Mouse (Mus musculus) liver, embryonic 14.5 days (tissue): ENCODE results near the gene Dlg2. TPM values are rescaled to one million over a fixed set of nuclear protein-coding genes. Genes with fewer than 3 reads are reported as not detected.

Experiments
- ATAC-seq: fragments of 200-750 bp; cut with Nextera tagmentation; 2 replicates; pipeline ENCODE4 v1.8.0; 2017; ENCODE audit warnings: moderate number of reproducible peaks, mild to moderate bottlenecking, moderate library complexity; ENCODE audit not compliant: insufficient read depth
- DNase-seq, 3 experiments: peaks; one replicate each; pipeline ENCODE4 v3.0.0-alpha.2; 2012 to 2013; ENCODE audit warnings: low read depth in 3 of 3, low spot score in 3 of 3
- H3K27ac ChIP-seq: fragments of 300-500 bp; sonication (generic); 2 replicates; pipeline ENCODE4 v1.5.1; 2014; ENCODE audit warnings: moderate library complexity, mild to moderate bottlenecking, control low read depth, inconsistent platforms
- H3K27me3 ChIP-seq: fragments of 300-500 bp; sonication (generic); 2 replicates; pipeline ENCODE4 v1.6.1; 2014; ENCODE audit warnings: mild to moderate bottlenecking, low read length, moderate library complexity; ENCODE audit not compliant: control insufficient read depth, insufficient read depth
- H3K36me3 ChIP-seq: fragments of 300-500 bp; sonication (generic); replicated peaks from 2 replicates; pipeline ENCODE4 v1.6.1; 2014; ENCODE audit warnings: low read depth; ENCODE audit not compliant: control insufficient read depth, insufficient read depth
- H3K4me1 ChIP-seq, 2 experiments: fragments of 200-500 bp in 1 of 2; fragments of 300-500 bp in 1 of 2; sonication (generic) in 1 of 2; replicated peaks; 2 replicates each; pipeline ENCODE4 v1.6.1; 2012 to 2014; ENCODE audit warnings: antibody characterized with exemption in 1 of 2, inconsistent platforms in 1 of 2, low read length in 1 of 2; ENCODE audit not compliant: control insufficient read depth in 2 of 2, insufficient read depth in 2 of 2
- H3K4me2 ChIP-seq: fragments of 300-500 bp; sonication (generic); 2 replicates; pipeline ENCODE4 v1.6.1; 2014; ENCODE audit warnings: low read depth, mild to moderate bottlenecking, control low read depth, moderate library complexity
- H3K4me3 ChIP-seq, 2 experiments: fragments of 200-500 bp in 1 of 2; fragments of 300-500 bp in 1 of 2; sonication (generic) in 1 of 2; 2 replicates each; pipeline ENCODE4 v1.5.1; 2012 to 2014; ENCODE audit warnings: low read depth in 2 of 2, low read length in 2 of 2, mild to moderate bottlenecking in 2 of 2, control low read depth in 1 of 2, inconsistent platforms in 1 of 2, moderate library complexity in 1 of 2; ENCODE audit not compliant: insufficient read depth in 1 of 2
- H3K9ac ChIP-seq: fragments of 300-500 bp; sonication (generic); replicated peaks from 2 replicates; pipeline ENCODE4 v1.6.1; 2014; ENCODE audit warnings: mild to moderate bottlenecking, control low read depth, moderate library complexity
- H3K9me3 ChIP-seq: fragments of 300-500 bp; sonication (generic); 2 replicates; pipeline ENCODE4 v1.6.1; 2016; ENCODE audit warnings: low read length, mixed read lengths; ENCODE audit not compliant: control insufficient read depth
- CTCF ChIP-seq: IDR thresholded peaks from 2 replicates; pipeline ENCODE4 v1.5.1; 2016; ENCODE audit warnings: antibody characterized with exemption, low read depth, control low read depth
- EP300 ChIP-seq: IDR thresholded peaks from 2 replicates; pipeline ENCODE4 v1.6.1; 2016; ENCODE audit warnings: antibody characterized with exemption, low read depth
- WGBS: fragments of 180-500 bp; shearing (Covaris S2); extraction: QIAGEN DNeasy Blood & Tissue Kit; methylation state at CpG from one replicate; pipeline ENCODE4 v1.1.7; 2014; ENCODE audit not compliant: insufficient replicate concordance; 5-methylcytosine and 5-hydroxymethylcytosine counted together
- polyA plus RNA-seq, 2 experiments: library from polyadenylated mRNA; depleted of rRNA in 1 of 2; stranded (reverse) in 1 of 2; unstranded in 1 of 2; fragments of >200 nt; fragmentation: Nextera tagmentation in 1 of 2; extraction: Ambion mirVana in 1 of 2; gene quantifications; 2 replicates each; pipeline versions ENCODE4 v1.2.1 to v1.2.3; 2012 to 2014

The Dlg2 gene
- polyA plus RNA-seq, 2 experiments, result 0.33 to 0.44 TPM

DNA sequence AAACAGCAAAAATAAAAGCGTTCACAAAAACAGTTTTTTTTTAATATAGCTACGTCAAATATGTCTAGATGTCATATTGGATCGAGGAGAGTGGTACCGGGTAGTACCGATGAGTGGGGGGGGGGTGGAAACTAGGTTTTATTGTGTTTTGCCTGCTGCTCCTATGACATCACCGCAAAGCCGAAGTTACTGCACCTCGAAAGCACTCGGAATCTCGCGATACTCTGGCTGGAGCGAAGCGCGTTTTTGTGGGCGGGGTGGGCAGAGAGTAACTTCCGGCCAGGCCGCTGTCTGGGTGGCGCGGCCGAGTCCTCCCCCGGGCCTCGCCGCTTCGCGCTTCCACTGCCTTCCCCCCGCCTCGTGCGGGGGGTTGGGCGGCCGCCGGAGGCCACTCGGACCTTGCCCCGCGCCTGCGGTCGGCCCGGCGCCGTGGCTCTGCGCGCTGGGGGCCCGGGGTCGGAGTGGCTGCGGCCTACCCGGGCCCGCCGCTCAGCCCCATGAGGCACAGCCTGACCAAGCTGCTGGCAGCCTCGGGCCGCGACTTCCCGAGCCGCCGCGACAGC is 33.9 kb upstream of the Dlg2 start, which contains the start of gene Crebzf:
Gene Crebzf, plus strand, starts transcription at position 212 of the 563 bp plus-strand sequence.
- Histone ChIP-seq H3K4me2 (peak within 1 kb of the TSS; percentile 78), H3K27ac (peak within 1 kb of the TSS; percentile 73), H3K9me3 (no peaks in the 10 kb centered on the region), H3K9ac (peak within 1 kb of the TSS; percentile 83), H3K36me3 (peaks cover 8% of the 10 kb centered on the region), H3K27me3 (no peaks in the 10 kb centered on the region), H3K4me1 (peaks cover 0 to 3% of the 10 kb centered on the region in 2 experiments; a peak in 2 of 4 replicates), H3K4me3 (peak within 1 kb of the TSS; percentile 85 to 87)
- TF ChIP-seq EP300 (peak; percentile 88), CTCF (no peak)
- DNase-seq (peak; percentile 95 to 97 (median 97)), ATAC-seq (peak; percentile 91)
- under 1% methylated on average over 52 of the region's 54 CpGs for WGBS

DNA sequence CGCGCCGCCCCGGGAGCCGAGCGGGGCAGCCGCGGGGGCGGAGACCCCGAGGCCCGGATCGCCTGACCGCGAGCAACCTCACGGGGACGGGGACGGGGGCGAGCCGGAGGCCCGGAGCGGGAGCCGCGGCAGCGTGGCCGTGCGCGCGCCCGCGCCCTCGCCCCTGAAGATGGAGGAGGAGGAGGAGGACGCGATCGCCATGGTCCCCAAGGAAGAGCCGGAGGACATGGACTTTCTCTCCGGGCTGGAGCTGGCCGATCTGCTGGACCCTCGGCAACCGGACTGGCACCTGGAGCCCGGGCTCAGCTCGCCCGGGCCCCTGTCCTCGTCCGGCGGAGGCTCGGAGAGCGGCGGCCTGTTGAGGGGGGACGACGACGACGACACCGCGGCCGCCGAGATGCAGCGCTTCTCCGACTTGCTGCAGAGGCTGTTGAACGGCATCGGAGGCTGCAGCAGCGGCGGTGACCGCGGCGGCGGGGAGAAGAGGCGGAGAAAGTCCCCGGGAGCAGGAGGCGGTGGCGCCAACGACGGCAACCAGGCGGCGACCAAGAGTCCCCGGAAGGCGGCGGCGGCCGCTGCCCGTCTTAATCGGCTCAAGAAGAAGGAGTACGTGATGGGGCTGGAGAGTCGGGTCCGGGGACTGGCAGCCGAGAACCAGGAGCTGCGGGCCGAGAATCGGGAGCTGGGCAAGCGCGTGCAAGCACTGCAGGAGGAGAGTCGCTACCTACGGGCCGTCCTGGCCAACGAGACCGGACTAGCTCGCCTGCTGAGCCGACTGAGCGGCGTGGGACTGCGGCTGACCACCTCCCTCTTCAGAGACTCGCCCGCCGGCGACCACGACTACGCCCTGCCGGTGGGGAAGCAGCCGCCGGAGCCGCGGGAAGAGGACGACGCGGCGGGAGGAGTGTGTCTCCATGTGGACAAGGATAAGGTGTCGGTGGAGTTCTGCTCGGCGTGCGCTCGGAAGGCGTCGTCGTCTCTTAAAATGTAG is 33.1 kb upstream of the Dlg2 start:
- TF ChIP-seq EP300, result no peak; the same call in 1 of the 2 replicates
- TF ChIP-seq CTCF, result peak; percentile 72
- under 1% methylated on average over 121 of the region's 123 CpGs for WGBS
- ATAC-seq (peak; percentile 74), DNase-seq (peak in 1 of 3 experiments; percentile 56)
- Histone ChIP-seq H3K9ac (peak overlapping the region; percentile 83), H3K27me3 (no peaks in the 10 kb centered on the region), H3K27ac (peak overlapping the region; percentile 73), H3K4me1 (peaks cover 0 to 3% of the 10 kb centered on the region in 2 experiments; a peak in 2 of 4 replicates), H3K4me3 (peak overlapping the region; percentile 85 to 87), H3K4me2 (peak overlapping the region; percentile 78), H3K9me3 (no peaks in the 10 kb centered on the region), H3K36me3 (peaks cover 12% of the 10 kb centered on the region)

DNA sequence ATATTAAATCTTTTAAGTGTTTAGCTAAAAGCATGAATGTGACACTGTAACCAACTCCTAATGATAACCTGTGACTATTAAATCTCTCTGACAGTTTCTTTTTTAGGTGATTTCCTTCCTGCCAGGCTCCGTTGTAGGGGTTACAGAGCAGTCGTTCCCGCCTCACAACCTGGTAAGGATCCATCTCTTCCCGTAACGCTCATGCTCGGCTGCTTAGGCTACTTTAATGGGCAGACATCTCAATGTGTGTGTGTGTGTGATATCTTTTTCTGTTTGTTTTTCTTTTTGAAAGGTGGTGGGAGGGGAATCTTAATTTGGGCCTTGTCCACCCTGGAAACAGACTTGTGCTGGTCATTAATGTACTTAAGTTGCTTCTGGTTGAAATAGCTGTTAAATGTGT is 32.3 kb upstream of the Dlg2 start:
- Histone ChIP-seq H3K36me3 (peaks cover 16% of the 10 kb centered on the region), H3K9ac (peak overlapping the region; percentile 83), H3K4me3 (peak overlapping the region; percentile 85 to 87), H3K9me3 (no peaks in the 10 kb centered on the region), H3K4me2 (peak overlapping the region; percentile 78), H3K27me3 (no peaks in the 10 kb centered on the region), H3K4me1 (peaks cover 0 to 3% of the 10 kb centered on the region in 2 experiments; a peak in 2 of 4 replicates), H3K27ac (peak overlapping the region; percentile 73)
- DNase-seq (peak in 1 of 3 experiments; percentile 20), ATAC-seq (no peak)
- WGBS, result under 1% methylated on average over 6 of the region's 6 CpGs
- TF ChIP-seq CTCF (no peak), EP300 (no peak; the same call in 1 of the 2 replicates)

DNA sequence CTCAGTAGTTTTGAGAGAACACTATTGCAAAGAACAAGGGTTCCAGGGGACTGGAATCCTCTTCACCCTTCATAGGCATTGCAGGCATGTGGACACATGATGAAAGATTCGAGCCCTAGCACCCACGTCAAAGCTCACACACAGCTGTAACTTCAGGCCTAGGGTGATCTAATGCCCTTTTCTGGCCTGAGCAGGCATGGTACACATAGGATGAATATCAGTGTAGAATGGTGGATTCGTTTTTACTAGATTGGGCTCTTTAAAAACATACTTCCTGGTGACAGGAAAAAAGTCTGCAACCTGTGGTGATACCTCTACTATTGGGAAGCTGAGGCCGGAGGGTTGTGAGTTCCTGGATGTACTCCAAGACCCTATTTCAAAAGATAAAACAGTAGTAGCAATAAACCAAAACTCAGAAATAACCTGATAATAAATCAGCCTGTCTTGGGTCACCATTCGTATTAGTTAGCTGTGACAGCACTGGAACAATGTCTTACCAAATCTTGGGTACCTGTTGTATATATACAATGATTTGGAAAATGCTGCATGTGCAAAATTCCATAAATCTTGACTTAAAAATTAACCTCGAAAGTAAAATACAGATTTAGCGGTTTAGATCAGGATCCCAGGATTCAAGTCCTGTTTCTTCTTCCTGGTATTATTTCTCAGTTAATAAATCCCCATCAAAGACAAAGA is 20.2 kb upstream of the Dlg2 start:
- H3K27me3 ChIP-seq, result no peaks in the 10 kb centered on the region
- H3K27ac ChIP-seq, result no peak overlapping the region
- H3K4me1 ChIP-seq, result peaks cover 9 to 13% of the 10 kb centered on the region in 2 experiments; a peak in 3 of 4 replicates
- ATAC-seq, result no peak
- H3K4me3 ChIP-seq, result peak overlapping the region; percentile 71 to 74
- H3K9ac ChIP-seq, result peak overlapping the region; percentile 76
- no peak for DNase-seq
- peak overlapping the region; percentile 93 for H3K4me2 ChIP-seq
- no peaks in the 10 kb centered on the region for H3K9me3 ChIP-seq
- peaks cover 11% of the 10 kb centered on the region for H3K36me3 ChIP-seq
- TF ChIP-seq CTCF (no peak), EP300 (no peak)
- WGBS, result 14% methylated on average over 7 of the region's 7 CpGs
